Mouse (Mus musculus) embryo, embryonic 10.5 days (tissue): ENCODE results near the gene Cdk5rap3.

Source experiments
- DNase-seq: peaks from one replicate; pipeline ENCODE4 v3.0.0-alpha.2; 2015; ENCODE audit warnings: low spot score

The Cdk5rap3 gene

DNA sequence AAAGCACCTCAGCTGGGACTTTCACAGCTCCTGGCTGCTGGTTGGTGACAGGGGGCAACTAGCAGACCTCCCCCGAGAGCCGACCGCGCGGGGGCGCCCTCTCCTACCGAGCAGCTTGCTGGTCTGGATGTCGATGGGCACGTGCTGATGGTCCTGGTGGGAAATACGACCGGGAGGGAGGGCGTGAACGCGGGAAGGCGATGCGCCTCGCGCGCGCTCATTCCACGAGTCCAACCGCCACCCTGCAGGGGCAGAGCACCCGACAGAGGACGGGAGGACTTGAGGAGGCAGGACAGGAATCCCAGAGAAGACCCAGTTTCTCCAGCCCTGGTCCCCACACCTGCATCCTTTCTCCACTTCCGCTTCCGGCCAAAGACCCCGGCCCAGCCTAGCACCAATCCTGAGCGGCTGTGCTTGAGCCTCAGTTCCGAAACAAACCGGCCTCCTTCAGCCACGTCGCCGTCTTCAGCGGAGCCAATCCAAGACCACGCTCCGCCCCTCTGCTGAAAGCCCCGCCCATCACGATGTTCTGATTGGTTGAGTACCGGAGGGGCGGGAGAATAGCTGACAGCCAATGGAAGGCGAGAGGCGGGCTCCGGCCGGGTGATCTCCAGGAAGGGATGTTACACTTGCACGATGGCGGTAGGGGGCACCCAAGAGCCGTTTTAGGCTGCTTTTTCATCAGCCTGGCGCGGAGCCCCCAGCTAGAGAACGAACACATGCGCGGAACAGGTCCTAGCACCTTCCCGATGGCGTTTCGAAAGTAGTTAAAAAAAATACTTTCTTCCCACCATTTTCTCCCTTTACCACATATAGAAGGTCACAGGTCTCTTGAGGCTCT lies at the start of gene Cdk5rap3:
Gene Cdk5rap3 (minus strand): TSS at position 453 of the 841 bp plus-strand sequence.
- DNase-seq: peak; percentile 100

DNA sequence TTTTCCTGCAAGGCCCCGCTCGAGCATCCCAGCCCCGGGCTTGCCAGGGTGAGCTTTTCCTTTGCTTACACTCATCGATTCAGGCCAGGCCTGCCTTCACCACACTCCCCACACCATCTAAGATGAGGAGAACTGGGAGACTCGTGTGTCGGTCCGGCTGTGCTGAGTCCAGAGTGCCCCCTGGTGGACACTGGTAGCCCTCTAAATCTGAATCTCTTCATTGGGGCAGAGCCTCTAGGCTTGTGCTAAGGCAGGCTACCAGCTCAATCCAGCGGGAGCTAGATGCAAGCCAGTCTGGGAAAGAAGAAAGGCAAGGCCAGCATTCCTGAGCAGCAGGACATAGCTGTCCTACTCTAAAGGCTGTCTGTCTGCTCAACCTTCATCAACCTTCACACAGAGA lies 47.3 kb upstream of the Cdk5rap3 start:
- peak; percentile 92 for DNase-seq

DNA sequence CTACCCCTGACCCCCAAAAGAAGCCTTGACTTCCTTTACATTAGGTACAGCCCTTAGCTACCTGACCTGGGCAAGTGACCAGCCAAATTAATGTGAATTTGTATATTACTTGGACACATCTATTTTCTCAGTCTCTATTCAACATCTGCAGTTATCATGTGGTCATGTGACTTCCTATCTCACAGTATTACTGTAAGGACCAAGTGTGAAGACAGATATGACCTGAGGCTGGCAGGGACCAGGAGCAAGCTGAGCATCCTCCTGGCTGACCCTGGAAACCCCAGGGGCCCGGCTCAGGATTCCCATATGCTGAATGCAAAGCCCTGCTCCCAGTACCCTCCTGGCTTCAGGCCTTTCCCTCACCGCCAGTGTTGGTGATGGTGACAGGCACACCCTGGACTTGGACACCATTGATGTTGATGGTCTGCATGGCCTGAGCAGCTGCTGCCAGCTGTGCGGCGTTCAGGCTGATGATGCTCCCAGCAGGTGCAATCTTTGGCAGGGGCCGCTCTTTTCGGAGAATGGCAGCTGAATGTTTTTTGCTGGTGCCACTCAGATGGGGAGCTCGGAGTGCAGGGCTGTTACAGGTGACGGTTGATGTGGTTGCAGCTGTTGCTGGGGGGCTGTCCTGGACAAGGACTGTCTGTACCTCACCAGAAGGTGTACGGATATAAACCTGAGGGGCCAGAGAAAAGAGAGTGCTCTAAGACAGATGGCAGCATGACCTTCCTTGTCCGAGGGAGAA lies 40.9 kb upstream of the Cdk5rap3 start:
- no peak for DNase-seq

DNA sequence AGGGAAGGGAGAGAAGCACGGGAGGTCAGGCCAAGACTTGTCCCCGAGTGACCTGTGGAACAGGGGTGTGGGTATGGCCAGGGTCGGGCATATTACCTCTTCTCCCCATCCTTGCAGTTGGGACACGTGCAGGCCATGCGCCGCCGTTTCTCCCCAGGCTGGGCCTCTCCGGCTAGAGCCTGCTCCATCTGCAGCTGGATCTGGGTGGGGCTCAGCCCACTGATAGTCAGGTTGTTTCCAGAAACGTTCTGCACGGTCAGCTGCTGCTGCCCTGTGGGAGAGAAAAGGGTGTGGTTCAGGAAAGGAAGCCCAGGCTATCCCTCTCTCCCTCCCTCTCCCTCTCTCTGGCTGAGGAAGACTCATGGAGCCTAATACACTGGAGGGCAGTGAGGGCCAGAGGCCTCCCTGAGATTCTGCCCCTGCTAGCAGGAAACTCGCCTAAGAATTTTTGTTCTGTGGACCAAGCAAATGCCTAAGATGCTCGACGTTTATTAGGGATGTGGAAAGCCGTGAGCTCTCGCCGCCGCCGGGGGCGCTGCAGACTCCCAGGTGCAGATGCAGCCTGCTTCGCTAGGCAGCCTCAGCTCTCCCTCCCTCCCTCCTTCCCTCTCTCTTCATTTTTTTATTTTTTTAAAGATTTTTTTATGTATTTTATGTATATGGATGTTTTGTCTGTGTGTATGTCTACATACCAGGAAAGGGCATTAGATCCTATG lies 39.9 kb upstream of the Cdk5rap3 start:
- DNase-seq: peak; percentile 34

DNA sequence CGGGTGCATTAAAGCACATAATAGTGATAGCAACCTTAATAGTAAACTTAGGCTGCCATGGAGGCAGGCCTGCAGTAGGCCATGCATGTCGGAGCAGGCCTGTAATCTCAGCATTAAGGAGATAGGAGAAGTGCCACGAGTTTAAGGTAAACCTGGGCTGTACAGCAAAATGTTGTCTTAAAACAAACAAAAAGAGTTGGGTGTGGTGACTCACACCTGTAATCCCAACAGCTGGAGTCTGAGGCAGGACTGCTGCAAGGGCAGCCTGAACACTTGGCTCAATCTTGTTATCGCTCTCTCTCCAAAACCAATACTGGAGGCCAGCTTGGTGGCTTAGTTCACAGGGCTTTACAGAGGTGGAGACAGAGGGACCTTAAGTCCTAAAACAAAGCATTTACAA lies 38.8 kb upstream of the Cdk5rap3 start:
- DNase-seq: no peak

DNA sequence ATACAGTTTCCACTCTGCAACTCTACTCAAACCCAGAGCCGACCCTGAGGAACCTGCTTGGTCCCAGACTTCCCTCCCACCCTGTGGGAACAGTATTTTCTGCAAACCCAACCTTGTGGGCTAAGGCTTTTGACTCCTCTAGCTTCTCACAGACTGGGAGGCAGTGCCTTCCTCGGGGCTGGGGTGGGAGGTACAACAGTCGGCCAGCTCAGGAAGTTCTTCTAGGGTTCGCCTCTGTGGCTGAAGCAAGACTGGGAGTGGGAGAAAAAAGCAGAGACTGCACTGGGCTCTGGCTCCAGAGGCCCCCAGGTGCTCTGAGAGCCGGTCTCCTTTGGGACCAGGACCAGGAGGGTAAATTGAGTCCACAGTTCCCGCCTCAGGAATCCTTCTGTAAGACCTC lies 36.6 kb upstream of the Cdk5rap3 start:
- DNase-seq: no peak

DNA sequence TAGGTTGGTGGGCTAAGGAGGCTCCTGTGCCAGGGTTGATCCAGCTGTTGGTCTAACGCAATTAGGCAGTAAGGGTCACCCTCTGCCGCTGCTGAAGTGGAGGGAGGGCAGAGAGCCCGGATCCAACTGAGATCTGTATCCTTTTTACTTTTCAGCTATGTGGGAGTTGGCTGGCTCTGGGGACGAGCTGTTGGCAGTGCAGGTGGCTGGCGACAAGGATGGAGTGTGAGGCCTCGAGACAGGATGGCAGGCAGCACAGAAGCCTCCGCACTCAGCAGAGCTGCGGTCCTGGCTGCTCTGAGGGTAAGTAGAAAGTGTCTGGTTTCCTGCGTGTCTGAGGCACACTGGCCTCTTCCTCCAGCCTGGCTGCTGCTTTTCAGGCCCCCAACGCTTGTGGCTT lies 36.1 kb upstream of the Cdk5rap3 start:
- no peak for DNase-seq

DNA sequence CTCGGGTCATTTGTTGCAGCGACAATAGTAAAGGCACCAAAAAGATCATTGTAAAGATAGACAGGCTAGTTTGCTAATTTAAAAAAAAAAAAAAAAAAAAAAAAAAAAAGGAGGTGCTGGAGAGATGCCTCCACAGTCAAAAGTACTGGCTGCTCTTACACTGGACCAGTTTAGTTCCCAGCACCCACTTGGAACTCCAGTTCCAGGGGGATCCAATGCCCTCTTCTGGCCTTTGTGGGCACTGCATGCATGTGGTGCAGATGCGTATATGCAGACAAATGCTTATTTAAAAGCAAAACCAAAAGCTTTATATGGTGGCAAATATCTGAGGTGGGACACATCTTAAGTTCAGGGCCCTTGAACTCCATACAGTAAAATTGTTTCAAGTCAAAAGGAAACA lies 34.5 kb upstream of the Cdk5rap3 start:
- DNase-seq: peak; percentile 16

DNA sequence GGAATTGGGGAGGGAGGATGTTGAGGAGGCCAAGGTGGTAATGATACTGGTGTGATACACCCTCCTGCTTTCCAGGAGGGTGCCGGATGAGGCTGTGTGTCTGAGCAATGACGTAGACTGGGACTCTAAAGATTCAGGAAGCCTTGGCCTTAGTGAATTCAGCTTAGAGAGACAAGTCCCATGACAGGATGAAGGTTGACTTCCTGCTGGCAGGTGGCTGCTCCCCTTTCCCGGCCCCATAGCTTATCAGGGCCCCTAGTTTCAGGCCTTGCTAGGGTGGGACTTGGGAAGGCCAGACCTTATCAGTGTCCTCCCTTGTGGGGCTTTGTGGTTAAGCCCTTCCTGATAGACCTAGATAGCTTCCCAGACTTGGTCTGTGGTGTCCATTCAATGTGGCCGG lies 31.6 kb upstream of the Cdk5rap3 start:
- no peak for DNase-seq

DNA sequence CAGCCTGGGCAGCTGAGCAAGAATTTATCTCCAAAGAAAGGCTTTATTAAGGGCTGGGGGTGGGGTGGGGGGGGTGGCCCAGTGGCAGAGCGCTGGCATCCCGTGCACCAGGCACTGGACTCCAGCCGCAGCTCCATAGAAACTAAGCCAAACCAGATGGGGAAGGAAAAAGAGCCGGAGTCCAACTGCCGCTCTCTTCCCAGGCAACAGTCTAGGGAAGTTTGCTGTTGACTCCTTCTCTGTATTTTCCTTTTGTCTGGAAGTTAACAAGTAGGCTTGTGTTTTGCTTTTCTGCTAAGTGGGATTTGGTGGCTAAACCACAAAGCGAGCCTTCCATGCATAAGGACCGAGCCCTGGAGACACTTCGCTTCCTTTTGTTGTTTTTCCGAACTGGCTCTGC lies 30.2 kb upstream of the Cdk5rap3 start:
- DNase-seq: no peak

DNA sequence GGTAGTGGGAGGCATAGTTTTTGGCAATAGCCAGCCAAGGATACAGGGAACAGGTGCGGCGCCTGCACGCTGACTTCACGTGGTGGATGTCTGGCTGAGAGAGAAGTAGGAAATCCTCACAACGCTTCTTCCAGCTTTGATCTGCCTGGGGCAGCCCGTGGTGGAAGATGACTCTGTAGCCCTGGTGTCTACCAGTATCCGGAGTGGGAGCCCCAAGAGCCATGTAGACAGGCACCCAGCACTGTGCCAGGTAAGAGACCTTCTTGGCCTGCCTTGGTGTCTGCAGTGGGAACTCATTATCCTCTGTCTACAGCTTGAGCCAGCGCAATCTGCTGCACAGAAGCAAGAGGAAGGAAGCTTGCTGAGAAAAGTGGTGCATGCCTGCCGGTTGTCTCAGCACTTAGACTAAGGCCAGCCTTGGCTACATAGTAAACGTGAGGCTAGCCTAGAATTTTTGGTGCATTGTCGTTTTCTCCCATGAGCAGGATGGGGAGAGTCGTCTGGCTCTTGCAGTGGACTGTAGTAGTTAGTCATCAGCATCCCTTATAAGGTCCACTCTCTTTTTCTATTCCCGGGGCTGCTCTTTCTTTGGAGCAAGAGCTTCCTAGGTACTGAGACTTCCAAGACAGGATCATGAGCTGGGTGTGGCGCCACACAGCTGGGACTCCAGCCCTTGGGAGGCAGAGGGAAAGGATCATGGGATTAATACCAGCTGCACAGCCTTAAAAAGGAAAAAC lies 28.7 kb upstream of the Cdk5rap3 start:
- DNase-seq: no peak

DNA sequence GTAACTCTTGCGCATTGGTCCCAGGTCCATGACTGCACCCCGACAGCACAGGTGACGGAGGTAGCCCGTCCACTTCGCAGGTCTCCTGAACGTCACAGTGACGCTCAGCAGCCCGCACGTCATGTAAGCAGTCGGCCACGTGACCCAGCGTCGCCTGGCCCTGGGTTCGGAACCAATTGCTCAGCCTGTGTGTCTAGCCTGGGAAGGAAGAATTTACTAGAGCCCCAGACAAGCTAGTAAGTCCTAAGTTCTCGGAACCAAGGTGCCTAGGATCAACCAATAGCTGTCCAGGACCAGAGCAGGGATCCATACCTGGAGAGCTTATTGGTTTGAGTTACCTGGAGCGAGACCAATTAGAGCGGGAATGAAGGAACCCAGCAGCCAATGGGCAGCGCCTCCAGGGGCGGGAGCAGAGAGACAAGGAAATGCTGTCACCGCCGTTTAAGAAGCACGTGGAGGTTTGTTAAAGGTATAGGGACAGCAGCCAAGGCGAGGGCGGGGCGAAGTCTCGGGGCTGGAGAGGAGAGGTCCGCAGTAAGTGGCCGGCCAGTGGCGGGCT lies 27.5 kb upstream of the Cdk5rap3 start, which contains the start of gene Pnpo:
Gene Pnpo (minus strand): TSS at position 241 of the 559 bp plus-strand sequence.
- DNase-seq: peak; percentile 95

DNA sequence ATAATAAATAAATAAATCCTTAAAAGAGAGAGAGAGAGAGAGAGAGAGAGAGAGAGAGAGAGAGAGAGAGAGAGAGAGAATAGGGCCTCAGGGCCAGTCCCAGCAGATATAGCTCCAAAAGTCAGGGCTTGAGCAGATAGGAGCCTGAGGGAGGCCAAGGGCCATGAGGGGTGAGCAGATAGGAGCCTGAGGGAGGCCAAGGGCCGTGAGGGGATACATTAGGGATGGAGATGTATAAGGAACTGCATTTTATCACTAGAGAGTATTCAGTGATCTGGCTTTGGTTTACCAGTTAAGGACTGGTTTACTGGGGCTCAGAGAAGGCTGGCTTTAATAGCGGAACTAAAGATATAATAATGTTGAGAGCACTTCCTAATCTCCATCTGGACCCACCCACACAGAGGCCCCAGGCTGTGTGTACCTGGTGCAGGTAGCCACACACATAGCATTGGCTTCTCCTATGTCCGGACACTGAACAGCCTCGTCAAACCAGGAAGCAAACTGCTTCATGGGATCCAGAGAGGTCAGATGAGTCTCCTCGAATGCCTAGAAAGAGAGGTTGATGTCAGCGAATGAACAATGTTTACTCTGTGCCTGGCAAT lies 25.8 kb upstream of the Cdk5rap3 start:
- no peak for DNase-seq

DNA sequence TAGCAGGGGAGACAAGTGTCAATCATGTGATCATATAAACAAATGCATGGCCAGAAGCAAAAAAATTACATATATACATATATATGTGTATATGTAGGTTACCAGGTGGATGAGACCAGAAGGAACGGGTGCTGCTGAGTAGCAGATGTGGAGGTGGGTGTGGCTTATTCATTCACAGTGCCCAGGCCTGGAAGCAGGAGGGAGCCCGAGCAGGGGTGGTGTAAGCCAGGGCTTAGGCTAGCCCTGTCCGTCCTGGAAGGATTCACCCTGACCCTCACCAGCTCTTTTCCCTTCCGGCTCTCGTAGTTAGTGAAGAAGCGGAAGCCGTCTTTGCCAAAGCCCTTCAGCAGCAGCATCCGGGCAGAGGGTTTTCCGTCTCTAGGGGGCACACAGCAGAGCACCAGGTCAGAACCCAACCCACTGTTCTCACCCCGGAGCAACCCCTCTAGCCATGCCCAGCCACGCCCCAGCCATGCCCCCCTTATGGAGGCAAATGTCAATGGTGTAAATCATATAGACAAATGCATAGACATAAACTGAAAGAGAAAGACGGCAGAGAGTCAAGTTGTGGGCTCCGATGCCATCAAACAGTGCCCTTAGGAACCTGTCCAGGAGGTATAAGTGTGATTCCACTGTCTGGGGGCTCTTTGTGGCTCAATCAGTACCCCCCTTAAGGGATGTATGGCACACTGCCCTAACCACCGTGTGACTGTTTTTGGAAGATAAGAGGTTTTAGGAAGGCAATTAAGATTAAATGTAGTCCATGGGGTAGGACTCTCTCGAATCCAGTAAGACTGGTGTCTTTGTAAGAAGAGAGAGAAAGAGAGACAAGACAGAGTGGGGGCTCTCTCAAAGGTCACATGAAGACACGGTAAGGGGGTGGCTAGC lies 24.5 kb upstream of the Cdk5rap3 start:
- DNase-seq: no peak

DNA sequence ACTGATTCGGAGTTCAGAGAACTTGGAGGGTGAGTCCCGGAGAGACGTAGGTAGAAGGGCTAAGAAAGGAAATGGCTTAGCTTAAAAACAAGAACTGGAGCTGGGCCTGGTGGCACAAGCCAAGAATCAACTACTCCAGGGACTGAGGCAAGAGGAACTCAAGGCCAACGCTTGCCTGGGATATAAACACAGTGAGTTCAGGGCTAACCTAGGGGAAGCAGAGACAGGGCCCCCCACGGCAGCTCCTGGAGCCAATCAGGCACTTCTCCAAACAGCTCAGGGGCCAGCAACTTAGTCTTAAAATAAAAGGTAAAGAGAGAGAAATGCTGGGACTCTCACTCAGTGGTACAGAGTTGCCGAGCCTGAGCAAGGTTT lies 22.1 kb upstream of the Cdk5rap3 start:
- no peak for DNase-seq

DNA sequence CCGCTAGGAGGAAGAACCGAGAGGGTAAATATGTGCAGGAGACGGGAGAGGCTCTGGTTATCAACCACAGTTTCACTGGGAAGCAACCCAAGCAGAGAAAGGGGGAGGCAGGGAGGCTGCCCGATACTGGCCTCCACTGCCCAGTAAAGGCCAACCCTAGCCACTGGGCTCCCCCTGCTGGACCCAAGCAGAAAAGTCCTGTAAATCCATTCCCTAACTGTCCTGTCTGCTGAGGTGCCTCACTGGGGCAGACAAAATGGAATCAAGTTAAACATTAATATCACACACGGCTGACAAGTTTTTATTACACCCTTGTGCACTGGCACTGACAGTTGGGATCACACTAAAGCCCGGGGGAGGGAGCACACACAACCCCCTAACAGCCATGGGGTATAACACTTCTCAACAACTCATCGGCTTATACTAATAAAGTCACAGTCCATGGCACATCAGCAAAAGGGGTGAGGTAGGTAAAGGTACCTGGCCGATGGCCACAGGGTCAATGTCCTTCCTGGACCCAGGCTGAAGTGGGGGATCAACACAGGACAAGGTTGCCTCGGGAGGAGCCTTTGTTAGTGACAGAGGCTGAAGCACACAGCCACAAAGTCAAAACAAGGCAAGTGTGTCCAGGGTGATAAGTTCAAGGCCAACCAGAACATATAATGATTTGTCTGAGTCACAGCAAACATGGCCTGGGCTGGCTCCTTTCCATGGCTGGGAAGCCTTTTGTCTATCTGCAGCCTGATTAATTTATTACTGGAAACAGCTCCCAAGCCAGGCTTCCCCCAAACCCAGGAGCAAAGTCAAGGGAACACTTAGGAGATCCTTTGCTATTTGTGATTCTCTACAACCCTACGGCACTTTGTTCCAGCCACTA lies 21.5 kb upstream of the Cdk5rap3 start:
- peak; percentile 72 for DNase-seq

DNA sequence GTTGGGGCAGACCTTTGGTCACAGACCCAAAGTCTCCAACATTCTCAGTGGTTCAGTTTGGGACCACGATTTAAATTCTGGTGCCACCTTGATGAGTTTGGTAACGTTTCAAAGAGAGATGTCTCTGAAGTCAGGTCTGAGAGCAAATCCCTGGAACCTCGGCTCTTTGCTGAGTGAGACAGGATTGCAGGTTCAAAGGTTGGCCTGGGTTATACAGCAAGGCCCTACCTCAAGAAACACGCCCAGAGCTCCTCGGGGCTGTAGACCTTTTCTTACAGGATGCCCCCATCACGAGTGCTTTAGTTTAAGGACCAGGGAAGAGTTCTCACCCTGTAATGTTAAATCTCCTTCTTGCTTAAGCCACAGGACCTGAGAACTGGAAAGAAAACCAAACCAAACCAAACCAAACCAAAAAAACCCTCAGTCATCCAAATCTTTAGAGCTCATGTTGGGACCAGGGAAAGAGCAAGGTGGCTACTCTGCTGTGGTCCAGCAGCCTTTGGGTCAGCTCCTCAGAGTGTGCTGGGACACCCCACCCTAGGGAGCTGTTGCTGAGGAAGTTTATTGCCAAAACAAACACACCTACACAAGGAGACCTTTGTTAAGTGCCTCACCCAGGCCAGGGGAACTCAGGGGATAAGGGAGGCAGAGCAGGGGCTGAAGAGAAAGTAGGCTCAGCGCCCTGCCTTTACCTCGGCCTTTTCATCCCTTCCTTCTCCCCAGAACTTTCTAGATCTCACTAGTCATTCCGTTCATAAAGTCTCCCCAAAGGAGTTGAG lies 19.8 kb upstream of the Cdk5rap3 start:
- no peak for DNase-seq

DNA sequence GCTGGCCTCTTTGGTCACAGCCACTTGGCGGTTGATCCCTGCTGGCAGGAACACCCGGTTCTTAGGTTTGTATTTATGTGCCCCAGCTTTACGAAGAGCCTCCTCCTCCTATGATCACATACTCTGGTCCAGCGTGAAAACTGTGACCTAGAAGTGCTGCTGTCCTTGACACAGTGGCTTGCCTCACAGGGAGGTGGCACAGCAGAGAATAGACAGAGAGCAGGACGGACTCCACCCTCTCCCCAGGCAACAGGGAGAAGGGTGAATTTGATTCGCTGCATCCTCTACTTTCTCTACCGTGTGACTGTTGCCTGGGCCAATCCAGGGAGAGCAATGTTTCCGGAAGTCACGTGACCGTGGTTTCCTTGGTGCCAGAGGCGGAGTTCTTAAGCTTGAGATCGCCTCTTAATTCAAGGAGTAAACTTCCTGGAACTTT lies 18.6 kb upstream of the Cdk5rap3 start:
- peak; percentile 81 for DNase-seq
